Mouse (Mus musculus) intestine, embryonic 14.5 days (tissue): ENCODE results near the gene Cks2. TPM values are rescaled to one million over a fixed set of nuclear protein-coding genes. Genes with fewer than 3 reads are reported as not detected.

Experiments used
- ATAC-seq: fragments of 200-750 bp; cut with Nextera tagmentation; replicated peaks from 2 replicates; pipeline ENCODE4 v1.8.0; 2017; ENCODE audit warnings: low read depth, moderate number of reproducible peaks, moderate TSS enrichment, moderate library complexity; ENCODE audit not compliant: low FRiP score, low TSS enrichment
- DNase-seq: peaks from one replicate; pipeline ENCODE4 v3.0.0-alpha.2; 2018; ENCODE audit warnings: low spot score
- H3K27ac ChIP-seq: fragments of 300-500 bp; sonication (generic); 2 replicates; pipeline ENCODE4 v1.5.1; 2014; ENCODE audit warnings: low read depth, mild to moderate bottlenecking, control low read depth
- H3K27me3 ChIP-seq: fragments of 300-500 bp; sonication (generic); replicated peaks from 2 replicates; pipeline ENCODE4 v1.6.1; 2014; ENCODE audit warnings: low read length, control low read depth; ENCODE audit not compliant: control insufficient read depth, insufficient read depth
- H3K36me3 ChIP-seq: fragments of 300-500 bp; sonication (generic); 2 replicates; pipeline ENCODE4 v1.6.1; 2014; ENCODE audit warnings: low read length, control low read depth; ENCODE audit not compliant: control insufficient read depth, insufficient read depth
- H3K4me1 ChIP-seq: fragments of 300-500 bp; sonication (generic); replicated peaks from 2 replicates; pipeline ENCODE4 v1.6.1; 2014; ENCODE audit warnings: low read length, control low read depth, mixed read lengths; ENCODE audit not compliant: control insufficient read depth, insufficient read depth
- H3K4me2 ChIP-seq: fragments of 300-500 bp; sonication (generic); 2 replicates; pipeline ENCODE4 v1.6.1; 2014; ENCODE audit warnings: low read length
- H3K4me3 ChIP-seq: fragments of 300-500 bp; sonication (generic); 2 replicates; pipeline ENCODE4 v1.5.1; 2014; ENCODE audit warnings: low read depth, low read length, control low read depth, mixed read lengths
- H3K9ac ChIP-seq: fragments of 300-500 bp; sonication (generic); 2 replicates; pipeline ENCODE4 v1.6.1; 2014; ENCODE audit warnings: mild to moderate bottlenecking, low read length
- H3K9me3 ChIP-seq: fragments of 300-500 bp; sonication (generic); 2 replicates; pipeline ENCODE4 v1.6.1; 2016; ENCODE audit warnings: low read length, control low read depth; ENCODE audit not compliant: control insufficient read depth
- WGBS: fragments of 180-500 bp; shearing (Covaris S2); extraction: QIAGEN DNeasy Blood & Tissue Kit; methylation state at CpG from one replicate; pipeline ENCODE4 v1.1.7; 2014; 5-methylcytosine and 5-hydroxymethylcytosine counted together
- polyA plus RNA-seq: library from polyadenylated mRNA; unstranded; fragments of >200 nt; fragmentation: Nextera tagmentation; extraction: Ambion mirVana; gene quantifications from 2 replicates; pipeline ENCODE4 v1.2.1, GENCODE M21; 2014

The Cks2 gene
- polyA plus RNA-seq, 1 experiment from 2014 or later, result 395 TPM

DNA sequence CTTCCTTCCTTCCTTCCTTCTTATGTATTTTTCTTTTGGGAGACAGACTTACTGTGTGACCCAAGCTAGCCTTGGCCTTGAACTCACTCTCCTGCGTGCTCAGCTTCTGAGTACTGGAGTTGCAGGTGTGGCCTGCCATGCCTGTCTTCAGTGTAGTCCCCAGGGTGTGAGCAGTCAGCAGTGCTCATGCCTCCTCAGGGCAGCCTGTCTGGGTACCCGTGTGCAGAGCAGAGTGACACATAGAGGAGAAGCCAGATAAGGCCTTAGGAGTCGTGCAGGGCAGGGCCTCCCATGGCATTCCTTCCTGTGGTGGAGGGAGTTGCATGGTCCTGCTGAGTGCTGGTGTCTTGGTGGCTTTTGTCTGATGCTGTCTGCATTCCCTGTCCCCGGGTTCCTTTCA lies 34.3 kb downstream of the Cks2 start:
- Histone ChIP-seq H3K9ac (no peak overlapping the region), H3K9me3 (no peaks in the 10 kb centered on the region), H3K4me2 (no peak overlapping the region), H3K27me3 (no peaks in the 10 kb centered on the region), H3K27ac (no peak overlapping the region), H3K4me1 (no peaks in the 10 kb centered on the region), H3K4me3 (no peak overlapping the region), H3K36me3 (peaks cover 98% of the 10 kb centered on the region)
- DNase-seq, result no peak
- WGBS, result 79% methylated on average over 4 of the region's 4 CpGs
- no peak for ATAC-seq

DNA sequence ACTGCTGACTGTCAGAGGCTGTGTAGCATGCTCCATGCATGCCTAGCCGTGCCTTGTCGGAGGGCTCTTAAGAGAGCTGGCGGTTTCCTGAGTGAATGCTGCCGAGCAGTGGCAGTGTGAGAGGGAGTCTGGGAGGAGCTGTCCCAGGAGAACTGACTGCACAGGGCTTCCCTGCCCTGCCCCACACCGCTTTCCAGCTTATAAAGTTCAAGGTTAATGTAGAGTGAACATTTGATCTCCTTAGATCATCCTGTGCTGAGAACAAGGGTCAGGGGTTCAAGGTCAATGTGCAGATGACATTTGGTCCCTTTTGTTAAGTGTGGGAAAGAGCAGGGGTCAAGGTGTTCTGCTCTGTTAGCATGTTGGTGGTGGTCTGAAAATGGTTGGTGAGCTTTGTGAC lies 36.0 kb downstream of the Cks2 start:
- WGBS, result 85% methylated on average over 5 of the region's 5 CpGs
- peaks cover 98% of the 10 kb centered on the region for H3K36me3 ChIP-seq
- no peak overlapping the region for H3K4me2 ChIP-seq
- no peak overlapping the region for H3K27ac ChIP-seq
- no peak overlapping the region for H3K4me3 ChIP-seq
- no peak for DNase-seq
- no peak for ATAC-seq
- H3K4me1 ChIP-seq, result no peaks in the 10 kb centered on the region
- no peaks in the 10 kb centered on the region for H3K27me3 ChIP-seq
- no peaks in the 10 kb centered on the region for H3K9me3 ChIP-seq
- H3K9ac ChIP-seq, result no peak overlapping the region

DNA sequence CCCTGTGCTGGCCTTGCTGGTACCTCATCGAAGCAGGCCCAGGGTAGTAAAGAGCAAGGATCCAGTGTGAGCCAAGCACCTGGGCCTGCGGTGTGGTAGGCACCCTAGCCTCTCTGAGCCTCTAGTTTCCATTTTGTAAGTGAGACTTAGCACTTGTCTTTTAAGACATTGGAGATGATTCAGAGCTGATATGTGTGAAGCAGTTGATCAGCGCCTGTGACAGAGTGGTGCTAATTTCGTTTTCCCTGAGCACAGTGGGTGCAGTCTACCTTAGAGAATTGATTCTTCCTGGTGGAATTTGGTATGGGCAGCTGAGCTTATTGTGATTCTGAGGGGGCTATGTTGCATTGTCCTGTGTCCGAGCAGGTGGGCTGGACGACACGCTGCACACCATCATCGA lies 36.6 kb downstream of the Cks2 start:
- ATAC-seq, result no peak
- Histone ChIP-seq H3K9ac (no peak overlapping the region), H3K4me1 (no peaks in the 10 kb centered on the region), H3K27ac (no peak overlapping the region), H3K27me3 (no peaks in the 10 kb centered on the region), H3K36me3 (peaks cover 96% of the 10 kb centered on the region), H3K9me3 (no peaks in the 10 kb centered on the region), H3K4me2 (no peak overlapping the region), H3K4me3 (no peak overlapping the region)
- DNase-seq, result no peak
- 96% methylated on average over 8 of the region's 8 CpGs for WGBS

DNA sequence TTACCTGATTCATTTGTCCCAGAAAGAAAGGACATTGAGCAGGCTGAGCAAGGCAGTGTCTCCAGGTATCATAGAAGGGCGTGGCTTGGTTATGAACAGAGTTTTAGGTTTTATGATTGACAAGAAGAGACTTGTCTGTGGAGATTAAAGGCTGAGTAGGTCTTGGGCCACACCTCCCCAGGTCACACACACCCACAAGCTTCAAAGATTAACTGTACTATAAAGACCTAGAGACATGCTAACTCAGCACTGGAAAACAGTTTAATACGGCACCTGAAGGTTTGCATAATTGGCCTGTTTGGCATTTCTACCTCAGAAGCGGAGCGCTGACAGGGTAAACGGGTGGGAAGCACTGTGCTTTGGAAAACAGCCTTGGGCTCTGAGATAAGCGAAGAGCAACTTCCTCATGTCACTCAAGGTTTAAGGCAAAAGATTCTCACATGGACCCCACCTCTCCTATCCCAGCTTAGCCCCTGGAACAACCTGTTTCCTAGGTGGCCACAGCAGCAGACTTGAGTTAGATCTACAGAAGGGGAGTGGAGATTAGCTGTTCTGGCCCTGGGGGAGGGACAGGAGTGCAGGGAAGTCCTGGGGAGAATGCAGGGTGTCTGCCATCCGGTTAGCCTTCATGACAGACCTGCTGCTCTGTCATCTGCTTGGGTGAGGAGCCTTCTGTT lies 40.4 kb downstream of the Cks2 start:
- no peak for DNase-seq

DNA sequence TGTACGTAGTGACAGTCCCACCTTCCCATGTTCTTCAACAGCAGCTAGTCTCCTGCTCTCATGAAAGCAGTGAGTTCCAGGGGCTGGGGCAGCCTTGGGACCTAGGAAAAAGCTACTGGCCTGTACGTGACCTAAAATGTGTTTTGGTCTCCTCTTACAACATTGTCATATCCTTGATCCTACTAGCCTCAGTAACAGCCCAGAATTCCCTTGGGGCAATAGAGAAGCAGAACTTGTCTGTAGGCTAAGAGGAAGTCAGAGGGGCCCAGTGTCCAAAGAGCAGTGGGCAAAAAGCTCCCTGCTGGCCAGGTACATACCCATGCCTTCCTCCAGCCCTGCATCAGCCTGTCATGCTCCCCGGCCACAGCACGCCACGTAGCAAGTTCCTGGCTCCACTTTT lies 41.9 kb downstream of the Cks2 start:
- Histone ChIP-seq H3K4me3 (no peak overlapping the region), H3K4me2 (no peak overlapping the region), H3K36me3 (peaks cover 65% of the 10 kb centered on the region), H3K4me1 (no peaks in the 10 kb centered on the region), H3K27me3 (no peaks in the 10 kb centered on the region), H3K9me3 (no peaks in the 10 kb centered on the region), H3K9ac (no peak overlapping the region), H3K27ac (no peak overlapping the region)
- DNase-seq, result no peak
- no peak for ATAC-seq
- WGBS, result 95% methylated on average over 5 of the region's 5 CpGs

More for the DNA sequence above, 40.4 kb downstream of the Cks2 start:
- ATAC-seq, result no peak
- 93% methylated on average over 7 of the region's 7 CpGs for WGBS
- Histone ChIP-seq H3K4me3 (no peak overlapping the region), H3K9ac (no peak overlapping the region), H3K36me3 (peaks cover 76% of the 10 kb centered on the region), H3K4me1 (no peaks in the 10 kb centered on the region), H3K9me3 (no peaks in the 10 kb centered on the region), H3K27me3 (no peaks in the 10 kb centered on the region), H3K27ac (no peak overlapping the region), H3K4me2 (no peak overlapping the region)

DNA sequence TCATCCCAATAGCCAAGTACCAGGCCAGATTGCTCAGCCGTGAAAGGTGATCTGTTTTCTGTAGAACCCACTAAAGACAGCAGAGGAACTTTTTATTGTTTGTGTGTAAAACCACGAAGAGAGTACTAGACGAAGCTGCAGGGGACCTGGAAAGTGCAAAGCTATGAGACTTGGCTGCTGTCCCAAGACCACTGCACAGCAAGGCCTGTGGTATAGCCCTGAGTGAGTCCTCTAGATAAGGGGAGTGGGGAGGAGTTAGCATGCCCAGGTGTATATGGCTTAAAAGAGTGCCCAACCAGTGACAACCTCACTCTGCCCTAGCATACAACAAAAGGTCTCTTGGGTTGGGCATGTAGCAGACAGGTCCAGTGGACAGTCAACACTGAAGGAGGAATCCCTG lies 43.7 kb downstream of the Cks2 start:
- peaks cover 47% of the 10 kb centered on the region for H3K36me3 ChIP-seq
- WGBS, result 51% methylated on average over 3 of the region's 3 CpGs
- ATAC-seq, result no peak

DNA sequence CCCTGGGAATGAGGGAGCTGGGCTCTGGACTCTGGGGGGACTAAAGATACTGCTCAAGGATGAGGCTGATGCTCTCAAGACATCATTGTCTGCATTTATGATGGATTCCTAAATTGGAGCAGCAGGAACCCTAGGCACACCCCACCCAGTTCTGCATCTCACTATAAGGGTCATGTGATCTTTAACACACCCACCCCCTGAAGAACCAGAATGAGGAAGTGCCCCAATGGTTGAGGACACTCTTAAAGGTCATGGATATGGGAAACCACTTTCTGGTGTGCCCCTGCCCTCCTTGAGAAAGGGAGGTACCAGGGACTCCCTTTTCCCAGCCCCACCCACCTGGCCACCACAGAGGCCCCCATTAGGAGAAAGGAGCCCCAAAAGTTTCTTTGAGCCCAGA lies 51.4 kb downstream of the Cks2 start:
- Histone ChIP-seq H3K4me2 (no peak overlapping the region), H3K27me3 (no peaks in the 10 kb centered on the region), H3K4me1 (no peaks in the 10 kb centered on the region), H3K9ac (no peak overlapping the region), H3K4me3 (no peak overlapping the region), H3K36me3 (no peaks in the 10 kb centered on the region), H3K27ac (no peak overlapping the region), H3K9me3 (no peaks in the 10 kb centered on the region)
- ATAC-seq (no peak), DNase-seq (no peak)

More for the DNA sequence above, 43.7 kb downstream of the Cks2 start:
- Histone ChIP-seq H3K4me3 (no peak overlapping the region), H3K9ac (no peak overlapping the region), H3K27me3 (no peaks in the 10 kb centered on the region), H3K4me2 (no peak overlapping the region), H3K27ac (no peak overlapping the region), H3K4me1 (no peaks in the 10 kb centered on the region), H3K9me3 (no peaks in the 10 kb centered on the region)
- no peak for DNase-seq

DNA sequence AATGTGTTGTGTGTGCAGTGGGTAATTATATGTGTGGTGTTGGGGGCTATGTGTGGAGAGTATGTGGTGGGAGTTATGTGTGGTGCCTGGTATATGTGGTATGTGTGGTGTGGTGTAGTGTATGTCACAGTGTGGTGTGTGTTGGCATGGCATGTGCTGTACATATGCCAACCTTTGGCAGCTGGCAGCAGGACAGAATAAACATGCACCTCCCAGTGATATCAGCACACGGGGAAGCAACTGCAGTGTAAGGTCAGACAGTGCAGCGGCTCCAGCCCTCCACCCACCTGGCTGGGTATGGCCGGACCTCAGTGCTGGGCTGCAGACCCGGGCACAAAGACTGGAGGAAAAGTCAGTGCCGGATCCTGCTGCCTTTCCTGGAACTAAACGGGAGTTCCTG lies 52.4 kb downstream of the Cks2 start:
- Histone ChIP-seq H3K4me1 (no peaks in the 10 kb centered on the region), H3K36me3 (no peaks in the 10 kb centered on the region), H3K27me3 (no peaks in the 10 kb centered on the region), H3K4me2 (no peak overlapping the region), H3K9me3 (no peaks in the 10 kb centered on the region), H3K27ac (no peak overlapping the region), H3K4me3 (no peak overlapping the region), H3K9ac (no peak overlapping the region)
- DNase-seq (no peak), ATAC-seq (no peak)
- WGBS, result 72% methylated on average over 6 of the region's 6 CpGs

DNA sequence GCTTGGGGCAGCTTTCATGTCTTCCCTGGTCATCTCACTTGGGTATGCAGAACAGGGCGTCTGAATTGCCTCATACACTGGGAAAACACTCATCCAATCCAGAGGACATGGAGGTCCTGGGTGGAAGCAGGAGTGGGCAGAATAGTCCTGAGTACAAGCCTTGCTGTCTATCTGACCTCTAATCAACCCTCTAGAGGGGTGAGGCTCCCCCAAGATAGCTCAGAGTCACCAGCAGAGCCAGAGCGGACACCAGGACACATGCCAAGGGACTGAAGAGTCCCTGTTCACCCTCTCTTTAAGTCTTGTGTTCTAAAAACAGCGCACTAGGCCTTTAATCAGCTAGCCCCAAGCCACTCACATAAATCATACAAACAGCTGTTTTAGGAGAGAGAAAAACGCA lies 52.9 kb downstream of the Cks2 start:
- Histone ChIP-seq H3K36me3 (no peaks in the 10 kb centered on the region), H3K4me1 (no peaks in the 10 kb centered on the region), H3K27me3 (no peaks in the 10 kb centered on the region), H3K27ac (no peak overlapping the region), H3K9ac (no peak overlapping the region), H3K9me3 (no peaks in the 10 kb centered on the region), H3K4me3 (no peak overlapping the region), H3K4me2 (no peak overlapping the region)
- 58% methylated on average over 4 of the region's 4 CpGs for WGBS
- DNase-seq (no peak), ATAC-seq (no peak)
